Mouse (Mus musculus): ENCODE results near the gene Tmem266.
A peak's percentile ranks its signal among the peaks of the same experiment; 100 is the strongest.

The Tmem266 gene

DNA sequence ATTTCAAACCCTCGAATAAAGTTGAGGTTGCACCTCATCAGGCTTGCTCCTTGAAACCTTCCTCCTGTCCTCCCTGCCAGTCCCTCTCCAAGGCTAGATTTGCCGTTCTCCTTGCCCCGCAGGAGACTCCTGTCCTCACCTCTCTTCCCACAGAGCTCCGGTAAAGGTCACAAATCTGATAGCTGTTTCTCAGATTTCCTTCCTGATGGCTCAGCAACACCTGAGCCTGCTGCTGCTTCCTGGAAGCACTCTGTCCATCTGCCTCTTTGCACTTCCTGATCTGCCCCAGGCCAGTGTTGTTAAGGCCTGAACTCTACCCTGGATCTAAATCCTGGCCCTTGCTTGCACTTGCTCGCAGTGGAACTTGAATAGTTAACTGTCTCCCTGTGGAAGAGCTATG, 5.8 kb downstream of the Tmem266 start:
- DNase-seq: no peak

DNA sequence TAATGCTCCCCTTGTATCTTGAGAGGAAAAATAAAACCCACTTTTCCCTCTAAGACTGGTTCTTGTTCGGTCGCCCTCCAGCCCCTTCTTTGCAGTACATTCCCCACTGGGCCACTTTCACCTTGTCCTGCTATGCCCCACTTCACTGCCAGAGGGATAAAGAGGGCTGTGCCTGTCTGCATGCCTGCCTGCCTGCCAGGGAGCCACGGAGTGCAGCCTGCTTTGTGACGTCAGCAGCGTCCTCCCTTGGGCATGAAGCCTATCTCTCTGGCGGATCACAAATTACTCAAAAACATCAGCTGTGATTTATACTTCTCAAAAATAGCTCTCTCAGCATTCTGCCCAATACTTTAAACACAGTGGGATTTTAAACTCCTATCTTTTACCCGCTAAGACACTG, 6.2 kb downstream of the Tmem266 start:
- peak; percentile 20 to 51 for DNase-seq

DNA sequence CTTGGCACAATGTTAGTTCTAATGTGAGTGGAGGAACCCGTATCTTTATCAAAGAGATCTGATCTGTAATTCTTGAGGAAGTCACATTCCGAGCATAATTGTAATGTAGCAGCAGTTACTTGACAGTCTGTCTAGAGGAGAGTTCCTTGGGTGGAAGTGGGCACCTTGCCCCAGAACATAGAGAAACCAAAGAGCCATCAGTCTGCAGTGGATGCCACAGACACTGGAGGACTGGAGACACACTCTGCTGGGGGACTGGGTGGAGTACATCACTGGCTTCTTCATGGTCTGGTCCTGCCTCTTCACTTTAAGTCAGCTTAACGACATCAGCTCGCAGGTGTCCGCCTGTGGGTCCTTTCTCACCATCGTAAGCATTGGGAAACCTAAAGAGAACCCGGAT, 17.5 kb downstream of the Tmem266 start:
- no peak for DNase-seq

DNA sequence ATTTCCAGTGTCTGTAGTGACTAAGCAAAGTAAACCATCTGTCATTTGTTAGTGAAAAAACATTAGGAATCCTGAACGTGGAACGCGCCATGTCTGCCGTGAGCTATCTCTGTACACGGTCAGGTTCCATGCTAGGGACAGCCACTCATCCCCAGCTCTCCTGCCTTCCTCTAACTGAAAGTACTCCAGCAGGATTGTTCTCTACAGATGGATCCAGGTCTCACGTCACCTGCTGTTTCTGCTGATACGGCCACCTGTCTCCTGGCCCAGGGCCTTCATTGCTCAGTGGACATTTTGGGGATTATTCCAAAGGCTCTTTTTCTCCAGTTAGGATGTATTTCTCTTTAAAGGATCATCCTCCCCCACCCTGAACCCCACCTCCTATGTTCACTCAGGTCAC, 18.6 kb downstream of the Tmem266 start:
- DNase-seq: no peak

DNA sequence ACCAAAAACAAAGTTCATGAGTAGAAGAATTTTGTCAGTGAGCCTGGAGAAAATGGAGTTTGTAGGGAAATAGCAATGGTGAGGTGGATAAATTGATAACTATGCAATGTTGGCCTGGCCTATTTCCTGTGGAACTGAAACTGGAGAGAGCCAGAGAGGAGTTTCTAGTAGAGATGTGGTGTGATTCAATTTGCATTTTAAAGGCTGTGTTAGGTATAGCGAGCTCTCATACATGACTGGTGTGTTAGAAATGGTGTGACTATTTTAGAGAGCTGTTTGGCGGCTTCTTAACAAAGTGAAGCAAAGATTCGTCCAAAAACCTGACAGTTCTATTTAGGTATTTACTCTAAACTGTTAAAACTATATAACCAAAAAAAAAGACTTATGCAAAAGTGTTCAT, 22.0 kb downstream of the Tmem266 start:
- DNase-seq: no peak

DNA sequence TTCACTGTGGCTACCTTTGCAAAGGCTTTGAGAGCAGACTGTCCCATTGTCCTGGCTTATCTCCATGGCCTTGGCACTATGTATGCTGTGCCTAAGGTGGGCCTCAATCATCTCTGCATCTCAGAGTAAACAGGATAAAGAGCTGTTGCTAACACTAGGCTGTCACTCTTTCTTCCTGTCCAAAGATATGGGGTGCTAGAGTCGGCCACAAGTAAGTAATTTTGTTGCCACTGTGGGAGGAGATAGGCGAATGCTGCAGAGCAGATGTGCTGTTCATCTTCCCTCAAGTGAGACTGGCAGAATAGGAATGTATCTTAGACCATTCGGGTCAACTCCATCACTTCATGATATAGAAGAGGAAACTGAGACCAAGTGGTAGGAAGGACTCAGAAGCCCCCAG, 28.0 kb downstream of the Tmem266 start:
- no peak for DNase-seq

DNA sequence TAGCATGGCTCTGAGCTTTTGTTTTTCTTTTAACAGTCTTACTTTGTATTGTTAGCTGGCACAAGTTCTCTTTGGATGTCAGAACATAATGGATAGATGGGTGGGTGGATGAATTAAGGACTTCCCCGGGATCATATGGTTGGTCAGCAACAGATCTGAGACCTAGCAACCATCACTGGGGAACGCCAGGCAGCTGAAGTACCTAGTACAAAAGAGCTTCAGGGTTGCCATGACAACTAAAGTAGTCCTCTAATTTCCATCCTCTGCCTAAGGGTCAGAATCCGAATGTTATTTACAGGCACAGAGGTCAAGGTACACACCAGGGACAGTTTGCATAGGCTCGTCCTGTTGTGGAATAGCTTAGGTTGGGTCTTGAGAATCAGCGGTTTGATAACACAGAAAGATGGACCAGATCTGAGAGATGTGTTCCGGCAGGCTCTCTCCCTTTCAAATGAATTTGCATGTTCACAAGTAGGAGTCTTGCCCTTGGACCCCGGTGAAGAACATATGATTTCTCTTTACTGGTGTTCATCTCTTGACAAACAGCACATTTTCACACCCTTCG, 28.6 kb downstream of the Tmem266 start:
- no peak for DNase-seq

DNA sequence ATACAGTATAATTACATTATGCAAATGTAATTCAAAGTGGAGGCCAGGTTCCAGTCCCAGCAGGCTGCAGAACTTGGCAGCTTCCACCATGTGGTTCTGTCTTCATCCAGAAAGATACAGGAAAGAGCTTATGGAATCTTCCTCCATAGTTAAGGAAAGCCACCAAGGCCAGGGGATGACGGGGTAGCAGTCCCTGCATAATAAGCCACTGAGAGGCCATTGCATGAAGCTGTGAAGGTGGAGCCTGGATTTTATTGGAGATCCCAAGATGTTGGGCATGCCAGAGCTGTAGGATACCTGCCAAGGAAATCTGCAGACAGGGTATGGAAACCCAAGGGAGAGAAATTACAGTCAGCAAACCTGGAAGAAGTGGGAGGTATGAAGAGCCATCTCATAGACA, 30.5 kb downstream of the Tmem266 start:
- DNase-seq: no peak

DNA sequence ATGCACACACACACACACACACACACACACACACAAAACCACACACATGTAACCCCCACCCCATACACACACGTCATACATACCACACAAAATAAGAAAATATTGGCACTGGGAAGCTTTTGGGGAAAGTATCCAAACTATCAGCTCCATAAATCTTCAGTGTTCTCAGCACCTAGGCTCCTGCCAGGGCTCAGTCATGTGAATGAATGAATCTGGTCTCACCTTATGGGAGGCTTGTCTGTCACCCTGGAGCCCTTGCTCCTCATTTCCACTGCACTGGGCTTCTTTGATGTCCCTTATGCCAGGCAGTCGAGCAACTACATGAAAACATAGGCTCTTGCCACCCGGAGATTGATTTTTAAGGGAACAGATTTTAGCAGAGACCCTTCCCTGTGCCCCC, 33.7 kb downstream of the Tmem266 start:
- no peak for DNase-seq

DNA sequence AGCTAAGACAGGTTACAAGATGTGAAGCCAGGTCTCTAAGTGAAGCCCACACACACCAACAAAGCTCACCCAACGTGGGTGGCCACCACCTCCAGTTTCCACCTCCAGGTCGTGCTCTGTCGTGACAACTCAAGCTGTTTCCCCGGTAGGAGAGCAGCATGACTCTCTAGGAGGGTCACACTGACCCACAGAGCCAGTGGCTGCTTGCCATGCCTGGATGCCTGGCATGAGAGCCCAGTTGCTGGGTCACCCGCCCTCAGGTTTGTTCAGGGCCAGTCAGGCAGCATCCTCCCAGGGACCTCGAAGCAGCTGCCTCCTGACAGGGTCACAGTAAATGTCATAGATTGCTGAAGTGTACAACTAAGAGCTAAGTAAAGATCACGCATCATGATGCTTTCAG, 34.1 kb downstream of the Tmem266 start:
- DNase-seq: no peak

DNA sequence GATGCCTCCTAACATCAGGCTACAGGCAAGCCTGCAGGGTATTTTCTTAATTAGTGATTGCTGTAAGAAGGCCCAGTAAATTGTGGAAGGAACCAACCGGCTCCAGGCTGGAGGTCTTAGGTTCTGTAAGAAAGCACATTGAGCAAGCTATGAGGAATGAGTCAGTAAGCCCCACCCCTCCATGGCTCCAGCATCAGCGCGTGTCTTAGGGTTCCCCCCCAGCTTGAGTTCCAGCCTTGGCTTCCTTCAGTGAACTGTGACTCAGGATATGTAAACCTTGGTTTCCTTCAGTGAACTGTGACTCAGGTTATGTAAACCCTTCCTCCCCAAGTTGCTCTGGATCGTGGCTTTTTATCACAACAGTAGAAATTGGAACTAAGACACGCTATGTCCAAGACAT, 35.3 kb downstream of the Tmem266 start:
- DNase-seq: no peak

DNA sequence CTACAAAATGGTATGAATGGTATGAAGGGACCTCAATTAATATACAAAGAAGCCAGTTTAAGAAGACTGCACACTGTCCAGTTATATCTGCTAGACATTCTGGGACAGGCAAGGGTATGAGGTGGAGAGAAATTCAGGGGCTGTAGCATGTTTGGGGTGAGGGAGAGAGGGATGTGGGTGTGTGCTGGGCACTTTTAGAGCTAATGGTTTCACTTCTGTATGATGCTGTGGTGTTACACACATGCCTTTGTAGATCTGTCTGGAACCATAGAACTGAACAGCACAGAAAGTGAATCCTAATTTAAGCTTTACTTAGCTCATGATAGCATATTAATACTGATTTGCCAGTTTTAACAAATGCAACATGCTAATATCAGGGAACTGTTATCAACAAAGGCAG, 37.0 kb downstream of the Tmem266 start:
- DNase-seq: no peak

DNA sequence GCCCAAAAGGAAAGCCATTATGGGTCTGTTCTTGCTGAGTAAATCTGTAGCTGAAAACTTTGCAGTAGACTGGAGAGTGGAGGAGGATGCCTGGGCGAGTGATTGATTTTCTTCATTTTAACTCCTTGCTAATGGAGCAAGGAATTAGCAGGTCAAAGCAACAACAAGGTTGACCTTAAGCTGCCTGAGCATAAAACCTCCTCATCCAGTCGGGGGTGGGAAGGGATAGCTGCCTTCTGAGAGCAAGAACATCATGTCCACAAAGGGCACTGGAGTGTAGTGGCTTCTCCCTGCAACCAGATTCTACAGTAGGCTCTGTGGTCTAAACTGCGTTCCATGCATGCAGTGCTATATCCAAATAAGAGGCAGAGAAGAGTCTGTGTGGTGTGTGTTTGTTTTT, 41.3 kb downstream of the Tmem266 start:
- peak in 1 of 2 experiments; percentile 19 for DNase-seq

DNA sequence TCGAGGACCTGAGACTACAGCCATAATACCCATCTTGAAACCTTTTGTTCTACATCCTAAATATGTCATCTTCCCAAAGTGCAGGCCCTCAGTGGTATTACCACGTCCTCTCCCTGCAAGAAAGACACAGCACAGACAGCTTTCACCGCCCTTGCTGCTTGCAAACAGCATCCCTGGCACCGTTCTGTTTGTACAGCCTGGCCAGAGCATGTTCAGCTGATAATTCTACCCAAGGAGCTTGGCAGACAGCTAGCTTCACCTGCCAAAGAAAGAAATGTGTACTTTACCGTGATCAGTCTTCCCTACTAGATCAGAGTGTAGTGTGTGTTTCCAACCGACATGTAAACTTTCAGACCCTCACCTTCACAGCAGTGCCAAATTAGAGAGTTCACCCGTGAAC, 45.2 kb downstream of the Tmem266 start:
- peak in 1 of 2 experiments; percentile 14 for DNase-seq

DNA sequence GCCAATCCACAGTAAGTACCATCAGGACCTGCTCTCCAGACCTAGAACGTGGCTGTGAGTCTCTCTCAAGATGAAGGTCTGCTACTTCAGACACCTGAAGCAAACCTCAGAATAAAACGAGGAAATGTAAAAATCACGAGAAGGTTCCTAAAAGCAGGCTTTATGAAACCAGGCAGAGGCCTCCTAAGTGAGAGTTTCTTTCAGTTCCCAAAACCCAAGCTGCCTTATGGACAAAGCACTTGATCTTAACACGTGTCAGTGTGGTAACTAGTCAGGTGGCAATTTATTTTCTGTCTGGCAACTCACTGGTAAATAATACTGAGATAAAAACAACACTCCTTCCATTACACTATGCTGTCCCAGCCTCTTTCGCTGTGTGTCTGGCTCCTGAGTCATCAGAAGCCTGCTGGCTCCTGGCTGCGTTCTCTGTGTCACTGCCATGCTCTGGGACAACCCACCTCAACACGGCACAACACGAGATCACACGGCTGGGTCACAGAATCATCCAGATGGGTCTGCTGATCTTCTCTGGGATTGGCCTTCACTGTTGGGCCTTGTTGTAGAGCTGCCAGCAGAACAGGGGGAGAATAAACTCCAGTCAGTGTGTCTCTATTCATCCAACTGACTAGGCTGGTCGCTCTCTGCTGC, 51.0 kb downstream of the Tmem266 start:
- DNase-seq: no peak

DNA sequence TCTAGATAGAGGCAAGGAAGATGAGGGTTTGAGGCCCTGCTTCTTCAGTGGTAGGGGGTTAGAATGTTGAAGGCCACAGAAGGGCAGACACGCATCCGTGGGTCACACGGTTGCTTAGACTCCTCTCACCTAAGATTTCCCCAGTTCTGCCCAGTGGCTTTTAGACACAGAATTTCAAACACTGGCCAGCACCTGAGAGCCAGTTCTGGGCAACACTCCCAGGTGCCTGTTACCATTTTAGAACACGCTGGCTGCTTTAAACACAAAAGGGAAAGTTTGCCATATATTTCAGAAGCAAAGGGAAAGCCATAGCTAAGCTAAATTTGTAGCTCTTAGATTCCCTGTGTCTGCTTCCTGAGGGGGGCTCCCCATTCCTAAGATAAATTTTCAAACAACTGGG, 54.7 kb downstream of the Tmem266 start:
- no peak for DNase-seq

DNA sequence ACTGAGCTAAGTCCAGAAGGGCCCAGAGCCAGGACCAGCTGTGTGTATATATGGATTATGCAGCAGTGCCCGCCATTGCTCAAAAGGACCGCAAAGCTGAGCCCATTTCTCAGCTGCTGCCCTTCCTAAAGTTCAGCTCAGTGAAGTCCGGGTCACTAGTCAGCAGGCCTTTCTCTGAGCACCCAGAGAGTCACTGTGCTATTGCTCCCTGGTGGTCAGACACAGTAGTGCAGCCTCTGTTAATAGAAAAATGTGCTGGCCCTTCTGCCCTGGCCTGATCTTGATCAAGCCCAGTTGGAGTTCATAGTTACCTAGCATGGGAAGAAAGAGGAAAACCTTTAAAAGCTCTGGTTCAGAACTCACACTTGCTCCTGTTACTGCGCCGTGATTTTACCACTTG, 55.7 kb downstream of the Tmem266 start:
- peak; percentile 38 to 66 for DNase-seq

DNA sequence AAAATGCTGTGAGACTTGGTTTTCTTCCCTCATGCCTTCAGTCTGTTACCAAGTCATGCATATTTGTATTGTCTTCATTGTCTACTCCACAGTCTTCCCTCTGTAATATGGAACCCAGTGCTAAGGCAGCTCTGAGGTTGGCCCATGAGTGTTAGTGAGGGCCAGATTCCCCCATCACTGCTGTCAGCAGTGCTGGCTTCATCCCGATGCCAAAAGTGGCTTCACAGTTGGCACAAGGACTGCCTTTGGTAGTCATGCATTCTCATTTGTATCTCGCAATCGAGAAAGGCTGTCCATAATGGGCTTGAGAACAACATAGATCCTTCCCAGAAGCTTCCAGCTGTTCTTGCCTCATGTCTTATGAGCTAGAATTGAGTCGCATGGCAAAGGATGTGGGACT, 59.4 kb downstream of the Tmem266 start:
- no peak for DNase-seq

DNA sequence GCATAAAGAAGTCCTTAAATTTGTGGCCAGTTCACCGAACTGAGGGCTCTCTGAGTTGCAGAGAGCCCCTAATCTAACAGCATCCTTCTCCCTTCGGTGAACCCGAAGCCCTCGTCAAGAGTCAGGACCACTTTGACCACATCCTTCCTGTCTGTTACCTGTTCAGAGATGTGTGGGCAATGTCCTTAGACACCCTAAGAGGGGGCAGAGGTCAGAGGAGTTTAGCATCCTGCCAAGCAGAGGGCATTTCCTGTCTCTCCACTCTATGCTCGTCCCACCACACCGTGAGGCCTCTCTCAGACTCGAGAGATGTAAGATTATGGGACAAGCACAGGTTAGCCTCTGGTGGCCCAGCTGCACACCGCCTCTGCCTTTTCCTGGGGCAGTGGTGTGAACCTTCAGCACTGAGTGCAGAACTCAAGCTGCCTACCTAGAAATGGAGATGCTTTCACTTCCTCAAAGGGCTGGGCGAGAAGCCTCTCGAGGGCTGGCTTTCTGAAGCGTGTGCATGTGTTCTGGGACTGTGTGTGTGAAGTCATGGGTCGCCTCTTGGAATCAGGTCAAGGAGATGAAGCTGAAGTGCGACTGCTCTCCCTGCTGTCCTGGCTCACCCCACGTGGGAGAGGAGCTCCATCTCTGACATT, 61.3 kb downstream of the Tmem266 start:
- peak in 1 of 2 experiments; percentile 21 for DNase-seq

DNA sequence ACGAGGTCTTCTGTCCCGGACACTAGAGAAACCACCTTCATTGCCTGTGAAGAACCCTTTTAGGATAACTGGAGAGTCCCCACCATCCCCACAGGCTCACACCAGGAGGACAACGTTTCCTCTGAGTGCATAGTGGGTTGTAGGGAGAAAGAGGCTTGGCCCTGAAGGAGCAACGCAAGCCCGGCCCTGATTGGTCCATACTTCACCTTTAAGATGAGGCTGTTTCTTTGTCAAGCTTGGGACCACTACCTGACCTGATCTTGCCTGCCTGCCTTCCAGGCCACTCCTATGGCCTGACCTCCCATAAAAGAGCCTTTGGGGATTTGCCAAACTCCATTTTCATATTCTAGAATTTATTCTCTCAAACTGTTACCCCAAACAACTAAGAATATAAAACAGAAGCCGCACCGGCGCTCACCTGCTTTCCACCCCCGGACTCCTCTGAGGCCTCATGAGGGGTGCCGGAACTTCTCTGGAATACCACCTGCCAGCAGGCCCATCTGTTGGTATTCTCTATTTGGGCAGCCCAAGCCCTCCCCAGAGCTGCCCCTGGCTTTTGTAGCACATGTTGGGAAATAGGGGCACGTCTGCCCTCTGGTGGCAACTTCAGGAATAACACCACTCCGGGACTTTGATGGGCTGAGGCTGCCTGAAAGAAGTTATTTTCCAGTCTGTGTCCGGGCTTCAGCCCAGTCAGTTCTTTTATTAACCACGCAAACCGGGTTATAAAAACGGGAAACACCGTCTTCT, 65.4 kb downstream of the Tmem266 start:
- peak; percentile 64 to 76 for DNase-seq

DNA sequence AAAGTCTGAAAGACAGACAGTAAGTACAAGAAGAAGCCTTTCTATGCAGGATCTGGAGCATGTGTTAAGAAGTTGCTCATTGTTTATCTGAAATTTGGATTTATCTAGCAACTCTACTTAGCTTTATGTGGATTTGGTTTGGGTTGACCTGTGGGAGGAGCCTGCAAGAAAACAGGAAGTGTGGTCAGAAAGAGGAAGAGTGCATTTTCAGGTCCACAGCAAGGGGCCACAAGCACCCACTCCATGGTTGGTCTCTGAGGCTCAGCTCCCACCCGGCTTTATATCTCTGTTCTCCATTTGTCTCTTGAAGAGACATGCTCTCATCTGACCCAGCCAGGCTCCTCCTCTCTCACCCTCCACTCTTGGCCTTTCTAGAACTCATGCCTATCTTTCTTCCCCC, 68.9 kb downstream of the Tmem266 start:
- no peak for DNase-seq

DNA sequence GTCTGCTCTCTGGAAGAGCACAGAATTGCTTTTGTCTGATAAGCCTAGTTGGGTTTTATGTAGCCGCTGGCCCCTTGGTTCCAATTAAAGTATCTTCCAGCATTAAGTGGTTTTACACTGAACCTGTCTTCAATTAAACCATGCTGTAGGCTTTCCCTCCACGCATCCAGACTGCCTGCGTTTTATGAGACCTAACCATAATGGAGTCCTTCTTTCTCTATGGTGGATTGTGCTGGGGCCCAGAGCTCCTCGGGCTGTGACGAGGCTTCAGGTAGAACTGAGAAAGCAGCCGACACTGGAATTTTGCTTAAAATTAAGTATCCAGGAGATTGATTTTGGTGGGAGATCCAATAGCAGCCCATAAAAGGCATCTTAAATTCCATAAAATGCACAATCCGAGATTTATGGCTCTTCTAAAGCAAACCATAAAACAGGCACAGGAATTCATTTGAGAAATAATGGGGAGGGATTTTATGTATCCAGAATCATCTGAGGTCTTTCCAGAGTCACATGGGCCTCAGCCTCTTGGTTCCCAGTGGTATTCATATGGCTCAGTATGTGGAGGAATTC, 72.4 kb downstream of the Tmem266 start:
- DNase-seq: no peak

DNA sequence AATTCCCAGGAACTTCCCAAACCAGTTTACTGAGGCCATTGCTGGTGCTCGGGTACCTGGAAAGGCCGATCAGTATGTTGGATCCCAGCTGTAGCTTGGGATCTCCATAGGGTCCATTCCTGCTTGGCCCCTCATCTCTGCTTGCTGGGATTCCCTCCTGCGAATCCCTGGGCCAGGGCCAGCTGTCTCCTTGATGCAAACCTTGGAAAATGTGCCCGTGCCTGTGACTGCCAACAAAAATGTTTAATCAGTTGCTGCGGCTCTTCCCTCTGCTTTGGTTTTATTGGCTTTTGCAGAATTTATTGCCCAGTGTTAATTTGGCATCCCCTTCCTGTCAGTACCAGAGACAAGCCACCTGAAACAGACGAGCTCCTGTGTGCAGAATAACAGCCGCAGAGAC, 75.6 kb downstream of the Tmem266 start:
- DNase-seq: no peak

DNA sequence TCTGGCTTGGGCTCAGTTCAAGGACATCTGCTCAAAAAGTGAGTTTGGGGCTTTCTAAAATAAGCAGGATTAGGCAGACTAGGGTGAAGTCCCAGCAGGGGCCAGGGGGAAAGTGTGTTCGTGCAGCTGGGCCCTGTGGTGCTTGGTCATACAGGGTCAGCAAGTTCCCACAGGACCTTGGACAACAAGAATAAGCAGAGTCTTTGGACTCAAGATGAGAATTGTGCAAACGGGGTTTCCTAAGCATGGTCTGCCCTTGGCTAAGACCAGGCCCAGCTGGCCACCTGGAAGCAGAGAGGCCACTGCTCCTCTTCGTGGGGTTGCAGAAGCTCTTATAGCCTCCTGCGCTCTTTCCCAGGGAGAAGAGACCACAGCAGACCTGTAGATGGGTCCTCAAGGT, 77.5 kb downstream of the Tmem266 start:
- no peak for DNase-seq

Data from kidney, postnatal 25 days (tissue).